ENCODE assay signal across 9 mouse cellular contexts in genomic region chr2:130178381-130178705, GRCm38 (mm10). TPM values are rescaled to one million over a fixed set of nuclear protein-coding genes. Genes with fewer than 3 reads are reported as not detected.
A peak's percentile ranks its signal among the peaks of the same experiment; 100 is the strongest.
DNase-seq lines count a peak whose midpoint lies in the region; ATAC-seq and TF ChIP-seq lines count a peak whose summit lies in the region.
"Had no signal": no experiment of that assay in that cellular context is flagged by ENCODE, and none has a peak within 500 bp of the region (broad histone marks: within the 10 kb centered on the region; RNA-seq: fewer than 3 reads in every experiment).

No protein-coding gene starts in this region.

- WGBS in hindbrain, embryonic 12.5 days: 2% methylated on average over 11 of the region's 11 CpGs
- WGBS in midbrain, embryonic 10.5 days: 1% methylated on average over 11 of the region's 11 CpGs

- H3K9me3 ChIP-seq in hindbrain, embryonic 12.5 days (replicated peaks): no peaks in the 10 kb centered on the region
- H3K9me3 ChIP-seq in midbrain, embryonic 10.5 days (replicated peaks): no peaks in the 10 kb centered on the region

- peak overlapping the region; percentile 80 for H3K4me3 ChIP-seq in left cerebral cortex, adult 2 months
- H3K4me3 ChIP-seq in hindbrain, embryonic 12.5 days: peak overlapping the region; percentile 97
- peak overlapping the region; percentile 100 for H3K4me3 ChIP-seq in midbrain, embryonic 10.5 days

- H3K36me3 ChIP-seq in hindbrain, embryonic 12.5 days: peaks cover 30% of the 10 kb centered on the region
- H3K36me3 ChIP-seq in midbrain, embryonic 10.5 days: peaks cover 39% of the 10 kb centered on the region

- TF ChIP-seq CTCF in left cerebral cortex, adult 2 months (IDR thresholded peaks at IDR 0.05): no peak

- H3K27ac ChIP-seq in left cerebral cortex, adult 2 months: peak overlapping the region; percentile 97
- H3K27ac ChIP-seq in hindbrain, embryonic 12.5 days: peak overlapping the region; percentile 97
- H3K27ac ChIP-seq in midbrain, embryonic 10.5 days (replicated peaks): peak overlapping the region; percentile 99

- no peaks in the 10 kb centered on the region for H3K27me3 ChIP-seq in hindbrain, embryonic 12.5 days
- H3K27me3 ChIP-seq in midbrain, embryonic 10.5 days (ENCODE audit: low read depth, poor library complexity, severe bottlenecking): no peaks in the 10 kb centered on the region

- peak overlapping the region; percentile 99 for H3K9ac ChIP-seq in hindbrain, embryonic 12.5 days

- intact Hi-C loops in left cerebral cortex, adult 2 months (cut with DNase I): loop anchor here (2.0 kb wide), 1 partner anchor 64 kb away; no protein-coding TSS in a partner anchor
- intact Hi-C loops in left cerebral cortex, postnatal 36 days (cut with DNase I): loop anchor here (5.0 kb wide), 1 partner anchor 69 kb away; no protein-coding TSS in a partner anchor

- peak overlapping the region; percentile 84 for H3K4me2 ChIP-seq in hindbrain, embryonic 12.5 days (replicated peaks)

- DNase-seq in left cerebral cortex, adult 2 months (ENCODE audit: extremely low spot score in 1 of 2, low spot score in 2 of 2): no peak
- DNase-seq in left cerebral cortex, postnatal 36 days (ENCODE audit: low spot score in 2 of 2): no peak
- peak; percentile 34 for DNase-seq in c-Kit-negative CD71-positive TER-119-positive erythroid progenitor cells, embryonic 14.5 days (ENCODE audit: low read depth, low spot score)
- no peak for DNase-seq in midbrain, embryonic 10.5 days (ENCODE audit: low spot score)
- no peak for DNase-seq in ovary, adult 18-20 months (ENCODE audit: low spot score)
- no peak for DNase-seq in layer of hippocampus, adult 11-12 months (ENCODE audit: low spot score)
- no peak for DNase-seq in left cerebral cortex, adult 8-10 months (ENCODE audit: low spot score in 2 of 2)

- peaks cover 17% of the 10 kb centered on the region for H3K4me1 ChIP-seq in hindbrain, embryonic 12.5 days
- H3K4me1 ChIP-seq in midbrain, embryonic 10.5 days: peaks cover 25% of the 10 kb centered on the region

- ATAC-seq in hindbrain, embryonic 12.5 days (ENCODE audit: low FRiP score): no peak

RNA-seq across cellular contexts. Expression of gene Snrpb, which starts 0.9 kb away (rescaled TPM):
- 100 to 1,000 TPM; 101 to 112 TPM for total RNA-seq in left cerebral cortex, adult 2 months (2021)
- 100 to 1,000 TPM in 1 of 2 experiments, 10 to 100 TPM in 1; 97.8 to 108 TPM for total RNA-seq in left cerebral cortex, postnatal 36 days (2021)
- 440 and 489 TPM in 2 replicates for polyA plus RNA-seq in hindbrain, embryonic 12.5 days (2016; fragmentation: Nextera tagmentation; extraction: Ambion mirVana)
- polyA plus RNA-seq in midbrain, embryonic 10.5 days (2016; fragmentation: Nextera tagmentation; extraction: Ambion mirVana): 859 and 934 TPM in 2 replicates
- 100 to 1,000 TPM; 100 to 112 (median 102) TPM for total RNA-seq in left cerebral cortex, adult 8-10 months (2022)

RNA-seq across cellular contexts. Expression of gene Tmc2, which starts 16.7 kb away (rescaled TPM):
- not detected for total RNA-seq in left cerebral cortex, adult 2 months (2021)
- not detected for total RNA-seq in left cerebral cortex, postnatal 36 days (2021)
- not detected in 2 replicates for polyA plus RNA-seq in hindbrain, embryonic 12.5 days (2016; fragmentation: Nextera tagmentation; extraction: Ambion mirVana)
- polyA plus RNA-seq in midbrain, embryonic 10.5 days (2016; fragmentation: Nextera tagmentation; extraction: Ambion mirVana): not detected in 2 replicates
- total RNA-seq in left cerebral cortex, adult 8-10 months (2022): not detected
- total RNA-seq: common myeloid progenitor, adult 5-6 weeks had no signal
